Mouse (Mus musculus) ovary, adult 18-20 months (tissue): ENCODE results near the gene Insr.
A peak's percentile ranks its signal among the peaks of the same experiment; 100 is the strongest.
"Not testable (repeated sequence)": the region's sequence is repeated elsewhere in the genome, so short reads cannot be mapped to it uniquely, and the experiment has no call there.

Experiments
- DNase-seq: peaks from one replicate; pipeline ENCODE4 v3.0.0; 2022; ENCODE audit warnings: low spot score, mixed read lengths

Insr gene

DNA sequence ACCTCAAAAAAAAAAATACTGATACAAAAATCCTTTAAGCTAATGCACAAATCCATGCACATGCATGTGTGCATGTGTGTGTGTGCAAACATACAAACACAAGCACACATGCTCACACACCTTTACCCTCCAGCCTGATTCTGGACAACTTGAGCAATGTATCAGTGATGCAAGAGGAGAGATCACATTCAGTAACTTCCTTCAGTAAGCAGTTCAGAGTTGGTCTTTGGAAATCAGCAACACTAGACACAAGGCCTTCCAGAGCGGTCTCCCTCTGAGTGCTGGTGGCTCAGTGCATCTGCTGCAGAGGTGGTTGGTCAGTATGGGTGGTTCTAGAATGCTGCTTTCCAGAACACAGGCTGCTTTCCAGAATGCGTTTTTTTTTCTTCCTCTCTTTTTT lies 46.8 kb downstream of the Insr start:
- no peak for DNase-seq

GRCm38 (mm10) chr8:3230118-3231060 lies 49.0 kb downstream of the Insr start:
- no peak for DNase-seq

GRCm38 (mm10) chr8:3227423-3227822 lies 52.0 kb downstream of the Insr start:
- no peak for DNase-seq

GRCm38 (mm10) chr8:3225731-3226130 lies 53.7 kb downstream of the Insr start:
- DNase-seq, result no peak

- DNase-seq, result no peak
These were observed 54.2 kb downstream of the Insr start for GRCm38 (mm10) chr8:3225184-3225583.

DNA sequence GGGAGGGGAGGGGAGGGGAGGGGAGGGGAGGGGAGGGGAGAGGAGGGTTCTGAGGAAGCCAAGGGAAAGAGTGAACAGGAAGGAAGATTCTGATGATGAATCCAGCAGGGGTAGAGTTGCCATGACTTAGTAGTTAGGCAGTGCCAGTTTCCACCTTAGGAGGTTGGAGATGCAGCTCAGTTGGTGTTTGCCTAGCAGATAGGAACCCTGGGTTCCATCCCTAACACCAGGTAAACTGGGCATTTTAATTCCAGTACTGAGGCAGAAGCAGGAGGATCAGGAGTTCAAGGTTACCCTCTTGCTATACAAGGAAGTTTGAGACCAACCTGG lies 56.8 kb downstream of the Insr start:
- no peak for DNase-seq

DNA sequence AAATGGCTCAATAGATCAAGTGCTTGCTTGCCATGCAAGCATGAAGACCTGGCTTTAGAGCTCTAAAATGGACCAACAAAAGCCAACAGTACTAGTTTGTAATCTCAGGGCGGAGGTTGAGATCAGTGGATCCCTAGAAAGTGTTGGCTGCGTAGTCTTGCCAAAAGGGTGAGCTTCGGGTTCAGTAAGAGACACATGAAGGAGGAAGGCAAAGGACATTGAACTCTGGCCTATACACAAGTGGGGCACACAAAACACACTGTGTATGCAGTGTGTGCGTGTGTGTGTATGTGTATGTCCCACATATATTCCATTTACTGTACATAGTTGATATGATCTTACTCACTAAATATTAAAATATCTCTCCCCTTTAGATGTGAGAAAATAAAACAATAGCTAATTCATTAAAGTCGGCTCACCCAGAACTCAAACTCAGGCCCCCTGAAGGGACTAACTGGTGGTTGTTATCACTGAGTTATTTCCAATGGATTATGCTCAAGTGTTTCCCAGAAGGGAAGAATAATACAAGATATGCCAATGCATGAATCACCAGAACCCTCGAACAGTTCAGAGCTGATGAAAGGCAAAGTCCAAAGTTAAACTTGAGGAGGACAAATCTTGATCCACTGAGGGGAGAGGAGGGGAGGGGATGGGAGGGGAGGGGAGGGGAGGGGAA lies 57.3 kb downstream of the Insr start:
- DNase-seq, result no peak

- peak; percentile 89 for DNase-seq
These were observed 58.1 kb downstream of the Insr start for GRCm38 (mm10) chr8:3221047-3221959.

- no peak for DNase-seq
These were observed 58.9 kb downstream of the Insr start for GRCm38 (mm10) chr8:3220502-3220901.

- no peak for DNase-seq
These were observed 59.5 kb downstream of the Insr start for GRCm38 (mm10) chr8:3219921-3220411.

GRCm38 (mm10) chr8:3219266-3219665 lies 60.2 kb downstream of the Insr start:
- DNase-seq, result no peak

- DNase-seq, result no peak
These were observed 62.8 kb downstream of the Insr start for GRCm38 (mm10) chr8:3216541-3217092.

DNA sequence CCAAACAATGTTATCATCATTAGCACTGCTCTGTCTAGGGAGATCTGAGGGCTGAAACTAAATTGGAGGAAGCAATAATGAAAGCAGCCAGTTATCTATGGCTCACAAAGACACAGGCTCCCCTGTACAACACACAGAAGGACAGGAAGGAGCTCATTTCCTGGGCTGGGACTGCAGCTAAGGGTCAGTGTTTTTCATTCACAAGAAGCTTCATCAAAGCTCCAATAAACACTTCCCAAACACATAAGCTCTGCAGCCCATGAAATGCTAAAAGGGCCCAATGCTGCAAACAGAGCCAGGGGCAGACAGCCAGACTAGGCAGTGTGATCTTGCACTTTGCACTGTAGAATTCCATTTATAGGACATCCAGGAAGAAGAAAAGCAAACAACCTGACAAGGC lies 63.9 kb downstream of the Insr start:
- DNase-seq, result peak; percentile 34

DNA sequence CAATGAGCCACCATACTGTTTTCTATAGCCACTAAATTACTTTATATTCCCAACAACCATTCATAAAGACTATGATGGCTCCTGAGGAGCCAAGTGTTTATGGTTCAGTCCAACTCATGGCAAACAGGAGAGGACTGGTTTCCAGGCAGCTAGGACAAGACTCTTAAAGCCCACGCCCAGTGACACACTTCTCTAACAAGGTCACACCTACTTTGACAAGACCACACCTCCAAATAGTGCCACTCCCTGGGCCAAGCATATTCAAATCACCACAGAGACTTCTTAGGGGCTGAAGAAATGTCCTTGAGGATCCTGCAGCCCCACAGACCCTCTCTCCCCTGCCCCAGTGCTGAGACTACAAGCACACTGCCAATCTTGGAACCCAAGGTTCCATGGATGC lies 64.8 kb downstream of the Insr start:
- no peak for DNase-seq

- peak; percentile 61 for DNase-seq
These were observed 68.0 kb downstream of the Insr start for GRCm38 (mm10) chr8:3211456-3211855.

DNA sequence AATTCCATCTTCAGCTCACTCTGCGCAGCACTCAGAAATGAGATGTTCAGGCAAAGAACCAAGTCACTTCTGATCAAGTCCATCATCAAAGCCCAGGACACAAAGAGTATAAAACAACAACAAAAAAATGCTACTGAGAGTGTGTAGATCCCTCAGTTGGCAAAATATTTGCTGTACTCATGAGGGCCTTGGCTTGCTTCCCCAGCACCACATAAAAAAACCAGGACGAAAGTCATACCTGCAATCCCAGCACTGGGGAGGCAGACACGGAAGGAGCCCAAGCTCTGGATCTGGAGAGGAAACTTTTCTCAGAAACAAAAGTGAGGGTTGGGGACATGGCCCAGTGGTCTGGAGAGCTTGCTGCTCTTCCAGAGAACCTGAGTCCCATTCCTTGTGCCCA lies 69.5 kb downstream of the Insr start:
- no peak for DNase-seq

- DNase-seq, result peak; percentile 74
These were observed 70.1 kb downstream of the Insr start for GRCm38 (mm10) chr8:3209268-3209667.

GRCm38 (mm10) chr8:3208729-3209128 lies 70.7 kb downstream of the Insr start:
- DNase-seq, result no peak

DNA sequence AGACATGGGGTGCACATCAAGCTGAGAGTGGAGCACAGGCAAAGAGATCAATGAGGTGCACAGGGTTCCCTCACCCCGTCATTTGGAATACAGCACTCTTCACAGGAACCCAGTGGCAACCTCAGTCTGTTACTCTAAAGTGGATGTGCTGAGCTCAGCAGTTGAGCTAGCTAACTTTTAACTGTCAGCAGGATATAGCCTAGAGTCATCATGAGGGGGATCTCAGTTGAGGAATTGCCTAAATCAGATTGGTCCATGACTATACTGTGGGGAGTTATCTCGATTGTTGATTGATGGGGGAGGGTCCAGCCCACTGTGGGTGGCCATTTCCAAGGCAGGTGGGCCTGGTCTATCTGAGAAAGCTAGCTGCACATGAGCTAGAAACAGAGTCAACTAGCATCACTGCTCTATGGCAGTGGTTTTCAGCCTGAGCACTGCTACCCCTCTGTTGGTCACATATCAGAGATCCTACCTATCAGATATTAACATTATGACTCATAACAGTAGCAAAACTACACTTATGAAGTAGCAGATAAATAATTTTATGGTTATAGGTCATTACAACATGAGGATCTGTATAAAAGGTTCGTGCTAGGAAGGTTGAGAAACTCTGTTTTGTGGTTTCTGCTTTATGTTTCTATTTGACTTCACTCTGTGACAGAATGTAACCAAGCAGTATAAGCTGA lies 74.5 kb downstream of the Insr start:
- no peak for DNase-seq

GRCm38 (mm10) chr8:3202792-3203191 lies 76.6 kb downstream of the Insr start:
- no peak for DNase-seq

GRCm38 (mm10) chr8:3194297-3194696 lies 85.1 kb downstream of the Insr start:
- DNase-seq, result not testable (repeated sequence)
